Mouse (Mus musculus) heart, embryonic 14.5 days (tissue): ENCODE measurements at regions not wholly inside any gene's neighbourhood (a gene's known extent, or its start where the extent isn't known, plus 50 kb on each side); places are given as distances from the start of the nearest gene placed in this dataset.
A peak's percentile ranks its signal among the peaks of the same experiment; 100 is the strongest.

Experiments used
- ATAC-seq: fragments of 200-750 bp; cut with Nextera tagmentation; 2 replicates; pipeline ENCODE4 v1.8.0; 2017; ENCODE audit warnings: low read depth, moderate TSS enrichment; ENCODE audit not compliant: insufficient number of reproducible peaks, insufficient read depth, low FRiP score
- H3K27ac ChIP-seq, 2 experiments: fragments of 200-500 bp in 1 of 2; fragments of 300-500 bp in 1 of 2; sonication (generic) in 1 of 2; replicated peaks in 1 of 2; 2 replicates each; pipeline ENCODE4 v1.5.1; 2012 to 2014; ENCODE audit warnings: low read depth in 2 of 2, low read length in 2 of 2, control low read depth in 1 of 2, mild to moderate bottlenecking in 1 of 2, mixed read lengths in 1 of 2; ENCODE audit not compliant: control insufficient read depth in 1 of 2, insufficient read depth in 1 of 2
- H3K27me3 ChIP-seq: fragments of 300-500 bp; sonication (generic); 2 replicates; pipeline ENCODE4 v1.6.1; 2014; ENCODE audit warnings: mild to moderate bottlenecking, low read length, control low read depth; ENCODE audit not compliant: control insufficient read depth, insufficient read depth
- H3K36me3 ChIP-seq: fragments of 300-500 bp; sonication (generic); 2 replicates; pipeline ENCODE4 v1.6.1; 2014; ENCODE audit warnings: mild to moderate bottlenecking, control low read depth, low read length, mixed read lengths; ENCODE audit not compliant: control insufficient read depth, insufficient read depth
- H3K4me1 ChIP-seq, 2 experiments: fragments of 200-500 bp in 1 of 2; fragments of 300-500 bp in 1 of 2; sonication (generic) in 1 of 2; 2 replicates each; pipeline ENCODE4 v1.6.1; 2012 to 2014; ENCODE audit warnings: low read length in 2 of 2, control low read depth in 1 of 2, mixed read lengths in 1 of 2; ENCODE audit not compliant: control insufficient read depth in 2 of 2, insufficient read depth in 2 of 2
- H3K4me2 ChIP-seq: fragments of 300-500 bp; sonication (generic); 2 replicates; pipeline ENCODE4 v1.6.1; 2014; ENCODE audit warnings: mild to moderate bottlenecking, low read length
- H3K4me3 ChIP-seq, 2 experiments: fragments of 200-500 bp in 1 of 2; fragments of 300-500 bp in 1 of 2; sonication (generic) in 1 of 2; 2 replicates each; pipeline ENCODE4 v1.5.1; 2012 to 2014; ENCODE audit warnings: low read length in 2 of 2, mild to moderate bottlenecking in 2 of 2, control low read depth in 1 of 2, low read depth in 1 of 2, moderate library complexity in 1 of 2; ENCODE audit not compliant: control insufficient read depth in 1 of 2, insufficient read depth in 1 of 2
- H3K9ac ChIP-seq: fragments of 300-500 bp; sonication (generic); 2 replicates; pipeline ENCODE4 v1.6.1; 2014; ENCODE audit warnings: mild to moderate bottlenecking, low read length
- H3K9me3 ChIP-seq: fragments of 300-500 bp; sonication (generic); 2 replicates; pipeline ENCODE4 v1.6.1; 2016; ENCODE audit warnings: low read length, control low read depth; ENCODE audit not compliant: control insufficient read depth
- WGBS: fragments of 180-500 bp; shearing (Covaris S2); extraction: QIAGEN DNeasy Blood & Tissue Kit; methylation state at CpG from one replicate; pipeline ENCODE4 v1.1.7; 2014; 5-methylcytosine and 5-hydroxymethylcytosine counted together

GRCm38 (mm10) chr13:111892141-111892540, 83.3 kb upstream of the Map3k1 start:
- 88% methylated on average over 8 of the region's 8 CpGs for WGBS
- ATAC-seq, result no peak
- H3K27ac ChIP-seq, result no peak overlapping the region

GRCm38 (mm10) chr13:111893221-111893713, 84.5 kb upstream of the Map3k1 start:
- Histone ChIP-seq H3K27ac (no peak overlapping the region), H3K4me2 (no peak overlapping the region), H3K36me3 (no peaks in the 10 kb centered on the region), H3K9me3 (no peaks in the 10 kb centered on the region), H3K27me3 (no peaks in the 10 kb centered on the region), H3K4me1 (peaks cover 2 to 9% of the 10 kb centered on the region in 2 experiments; a peak in 1 of 4 replicates), H3K4me3 (no peak overlapping the region), H3K9ac (no peak overlapping the region)
- ATAC-seq, result no peak
- WGBS, result 51% methylated on average over 14 of the region's 14 CpGs

More at GRCm38 (mm10) chr13:111892141-111892540, 83.3 kb upstream of the Map3k1 start:
- H3K27me3 ChIP-seq, result no peaks in the 10 kb centered on the region
- no peak overlapping the region for H3K4me2 ChIP-seq
- no peak overlapping the region for H3K9ac ChIP-seq
- no peak overlapping the region for H3K4me3 ChIP-seq
- no peaks in the 10 kb centered on the region for H3K9me3 ChIP-seq
- peaks cover 2 to 9% of the 10 kb centered on the region in 2 experiments; a peak in 1 of 4 replicates for H3K4me1 ChIP-seq
- H3K36me3 ChIP-seq, result no peaks in the 10 kb centered on the region

DNA sequence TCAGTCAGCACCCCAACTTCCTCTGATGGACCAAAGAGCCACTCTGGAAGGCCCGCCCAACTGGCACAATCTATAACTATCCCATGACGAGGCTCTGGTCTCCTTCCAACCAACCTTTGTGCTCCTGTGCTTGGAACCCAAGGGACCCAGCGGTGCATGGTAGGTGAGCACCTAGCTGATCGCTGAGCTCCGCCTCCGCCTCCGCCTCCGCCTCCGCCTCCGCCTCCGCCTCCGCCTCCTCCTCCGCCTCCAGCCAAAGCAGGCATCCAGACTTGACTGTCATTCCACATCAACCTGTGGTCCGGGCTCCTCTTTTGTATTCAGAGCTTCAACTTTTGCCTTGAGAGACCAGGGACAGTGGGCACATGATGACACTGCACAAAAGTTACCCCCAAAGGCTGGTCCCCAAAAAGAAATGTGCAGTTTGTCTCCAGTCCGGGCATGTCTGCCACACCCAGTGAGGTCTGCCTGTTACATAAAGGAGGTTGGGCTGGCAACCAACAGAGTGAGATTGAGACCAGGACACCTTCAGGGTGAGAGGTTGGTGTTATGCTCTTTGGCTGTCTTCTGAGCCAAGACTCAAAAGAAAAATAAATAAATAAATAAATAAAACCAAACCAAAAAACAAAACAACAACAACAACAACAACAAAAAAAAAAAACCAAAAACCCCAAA, 86.1 kb upstream of the Map3k1 start:
- Histone ChIP-seq H3K4me2 (peak overlapping the region; percentile 32), H3K9ac (no peak overlapping the region), H3K36me3 (no peaks in the 10 kb centered on the region), H3K4me3 (no peak overlapping the region), H3K4me1 (peaks cover 2 to 9% of the 10 kb centered on the region in 2 experiments; a peak in 1 of 4 replicates), H3K9me3 (no peaks in the 10 kb centered on the region), H3K27ac (no peak overlapping the region), H3K27me3 (no peaks in the 10 kb centered on the region)
- peak; percentile 37; the same call in 1 of the 2 replicates for ATAC-seq
- WGBS, result 37% methylated on average over 15 of the region's 15 CpGs

DNA sequence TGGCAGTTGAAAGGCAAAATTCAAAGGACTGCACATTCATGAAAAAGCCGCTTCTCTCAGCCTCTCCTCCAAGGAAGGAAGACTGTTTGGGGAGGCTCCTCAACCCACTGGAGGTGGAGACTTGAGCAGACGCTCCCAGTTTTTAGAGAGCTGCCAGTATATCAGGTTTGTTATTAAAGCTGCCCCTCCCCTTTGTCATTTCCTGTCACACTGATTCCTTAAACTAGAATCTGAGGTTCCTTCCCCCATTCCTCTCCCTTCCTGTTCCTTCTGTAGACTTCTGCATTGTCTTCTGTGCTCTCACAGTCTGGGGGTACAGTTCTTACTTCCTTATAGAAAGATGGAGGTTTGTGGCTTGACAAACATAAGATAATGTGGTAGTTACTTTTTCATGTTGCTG, 87.5 kb upstream of the Map3k1 start:
- Histone ChIP-seq H3K9me3 (no peaks in the 10 kb centered on the region), H3K4me1 (peaks cover 2 to 9% of the 10 kb centered on the region in 2 experiments; a peak in 1 of 4 replicates), H3K4me2 (no peak overlapping the region), H3K27ac (no peak overlapping the region), H3K36me3 (no peaks in the 10 kb centered on the region), H3K27me3 (no peaks in the 10 kb centered on the region), H3K9ac (no peak overlapping the region), H3K4me3 (no peak overlapping the region)
- no peak for ATAC-seq
- WGBS, result 16% methylated on average over 2 of the region's 2 CpGs

DNA sequence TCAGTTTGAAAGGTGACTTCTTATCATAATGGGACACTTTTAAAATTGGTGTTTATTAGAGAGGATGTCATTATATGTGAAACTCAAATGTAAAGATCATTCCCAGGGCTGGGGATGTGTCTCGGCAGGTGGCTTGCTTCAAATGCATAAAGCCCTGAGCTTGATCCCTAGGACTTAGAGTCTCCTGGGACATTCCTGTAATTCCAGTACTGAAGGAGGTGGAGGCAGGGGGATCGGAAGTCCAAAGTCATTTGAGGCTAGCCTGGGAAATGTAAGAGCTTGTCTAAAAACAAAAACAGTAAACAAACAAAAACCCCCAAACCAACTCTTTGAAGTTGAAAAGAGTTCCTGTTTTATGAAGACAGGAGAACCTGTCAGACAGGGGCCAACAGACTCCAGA, 94.6 kb upstream of the Map3k1 start:
- Histone ChIP-seq H3K27me3 (no peaks in the 10 kb centered on the region), H3K4me2 (no peak overlapping the region), H3K4me1 (peaks cover 9 to 11% of the 10 kb centered on the region in 2 experiments), H3K9ac (no peak overlapping the region), H3K36me3 (no peaks in the 10 kb centered on the region), H3K27ac (no peak overlapping the region), H3K9me3 (no peaks in the 10 kb centered on the region), H3K4me3 (no peak overlapping the region)
- no peak for ATAC-seq
- 58% methylated on average over 2 of the region's 2 CpGs for WGBS

DNA sequence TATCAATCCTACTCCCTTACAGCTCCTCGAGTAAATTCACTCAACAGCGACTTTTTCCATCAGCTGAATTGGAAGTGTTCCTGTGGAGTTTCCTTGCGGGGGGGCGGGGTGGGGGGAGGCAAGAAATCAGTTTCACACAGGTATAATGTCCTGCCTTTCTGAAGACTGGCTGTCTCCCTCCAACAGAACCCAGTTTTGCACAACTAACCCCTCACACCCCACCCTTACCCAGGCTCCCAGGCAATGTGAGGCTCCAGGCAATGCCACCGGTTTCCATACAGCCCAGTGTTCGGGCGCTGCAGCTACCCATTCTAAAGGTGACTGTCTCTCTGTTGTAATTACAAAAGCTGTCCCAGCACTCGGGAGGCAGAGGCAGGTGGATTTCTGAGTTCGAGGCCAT, 95.1 kb upstream of the Map3k1 start:
- WGBS, result 55% methylated on average over 9 of the region's 9 CpGs
- no peak for ATAC-seq
- no peak overlapping the region for H3K27ac ChIP-seq
- H3K4me2 ChIP-seq, result no peak overlapping the region
- no peaks in the 10 kb centered on the region for H3K9me3 ChIP-seq
- no peaks in the 10 kb centered on the region for H3K36me3 ChIP-seq
- peaks cover 9 to 11% of the 10 kb centered on the region in 2 experiments for H3K4me1 ChIP-seq
- no peak overlapping the region for H3K9ac ChIP-seq
- no peaks in the 10 kb centered on the region for H3K27me3 ChIP-seq
- H3K4me3 ChIP-seq, result no peak overlapping the region

GRCm38 (mm10) chr13:111904616-111905212, 95.9 kb upstream of the Map3k1 start:
- Histone ChIP-seq H3K27me3 (no peaks in the 10 kb centered on the region), H3K9me3 (no peaks in the 10 kb centered on the region), H3K9ac (peak overlapping the region; percentile 44; the same call in 1 of the 2 replicates), H3K4me2 (peak overlapping the region; percentile 57), H3K4me3 (peak overlapping the region; percentile 16 to 30; a peak in 3 of 4 replicates), H3K36me3 (no peaks in the 10 kb centered on the region), H3K4me1 (peaks cover 9 to 11% of the 10 kb centered on the region in 2 experiments), H3K27ac (peak overlapping the region; percentile 67 to 69)
- peak; percentile 69; the same call in 1 of the 2 replicates for ATAC-seq
- WGBS, result 14% methylated on average over 15 of the region's 17 CpGs
